Mouse (Mus musculus) embryonic facial prominence, embryonic 10.5 days (tissue): ENCODE measurements around the gene Dag1. TPM values are rescaled to one million over a fixed set of nuclear protein-coding genes. Genes with fewer than 3 reads are reported as not detected.

Experiments
- DNase-seq: peaks from one replicate; pipeline ENCODE4 v3.0.0-alpha.2; 2017; ENCODE audit warnings: low spot score
- H3K27ac ChIP-seq: fragments of 300-500 bp; sonication (generic); replicated peaks from 2 replicates; pipeline ENCODE4 v1.5.1; 2016; ENCODE audit warnings: mild to moderate bottlenecking
- H3K27me3 ChIP-seq: fragments of 300-500 bp; sonication (generic); replicated peaks from 2 replicates; pipeline ENCODE4 v1.6.1; 2016; ENCODE audit warnings: low read depth, mild to moderate bottlenecking; ENCODE audit not compliant: poor library complexity, severe bottlenecking
- H3K36me3 ChIP-seq: fragments of 300-500 bp; sonication (generic); replicated peaks from 2 replicates; pipeline ENCODE4 v1.6.1; 2016; ENCODE audit warnings: mild to moderate bottlenecking, moderate library complexity
- H3K4me1 ChIP-seq: fragments of 300-500 bp; sonication (generic); 2 replicates; pipeline ENCODE4 v1.6.1; 2016
- H3K4me3 ChIP-seq: fragments of 300-500 bp; sonication (generic); 2 replicates; pipeline ENCODE4 v1.5.1; 2016; ENCODE audit warnings: mild to moderate bottlenecking, moderate library complexity
- H3K9me3 ChIP-seq: fragments of 300-500 bp; sonication (generic); 2 replicates; pipeline ENCODE4 v1.6.1; 2016; ENCODE audit warnings: mild to moderate bottlenecking
- WGBS: fragments of 180-500 bp; shearing (Covaris S2); methylation state at CpG from one replicate; pipeline ENCODE4 v1.1.7; 2016; 5-methylcytosine and 5-hydroxymethylcytosine counted together
- polyA plus RNA-seq: library from polyadenylated mRNA; unstranded; fragments of >200 nt; fragmentation: Nextera tagmentation; extraction: Ambion mirVana; gene quantifications from 2 replicates; pipeline ENCODE4 v1.2.1, GENCODE M21; 2016

Dag1 gene
- polyA plus RNA-seq, 1 experiment from 2014 or later, result 70.1 TPM

DNA sequence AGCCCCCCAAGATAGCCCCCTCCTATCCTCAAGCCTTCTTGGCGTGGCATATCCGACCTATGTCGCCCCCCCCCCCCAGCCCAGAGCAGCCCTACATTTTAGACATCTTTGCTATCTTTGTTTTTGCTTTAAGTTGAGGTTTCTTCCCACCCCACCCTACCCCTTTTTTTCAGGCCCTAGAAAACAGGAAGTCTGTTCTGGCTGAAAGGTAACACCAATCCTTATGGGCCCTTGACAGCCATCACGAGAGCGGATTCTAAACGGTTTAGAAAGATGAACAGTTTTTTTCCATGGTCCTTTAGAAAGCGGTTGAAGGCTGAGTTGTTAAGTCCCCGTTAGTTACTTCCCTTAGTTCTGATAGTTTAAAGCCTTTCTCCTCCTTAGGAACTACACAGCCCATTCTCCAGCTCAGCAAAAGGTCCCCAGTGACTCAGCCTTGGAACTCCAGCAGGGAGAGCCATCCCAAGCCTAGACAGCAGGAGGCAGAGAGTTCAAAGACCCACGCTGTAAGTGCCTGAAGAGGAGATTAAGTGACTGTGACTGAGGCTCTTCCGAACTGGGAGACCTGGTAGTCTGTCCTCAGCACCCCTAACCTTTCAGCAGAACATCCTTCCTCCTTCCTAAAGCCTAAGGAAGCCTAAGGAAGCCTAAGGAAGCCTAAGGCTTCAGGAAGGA, 2.6 kb upstream of the Dag1 start:
- H3K27me3 ChIP-seq, result no peaks in the 10 kb centered on the region
- DNase-seq, result no peak
- H3K4me3 ChIP-seq, result no peak overlapping the region
- H3K27ac ChIP-seq, result peak overlapping the region; percentile 37; the same call in 1 of the 2 replicates
- no peaks in the 10 kb centered on the region for H3K36me3 ChIP-seq
- peaks cover 45% of the 10 kb centered on the region for H3K4me1 ChIP-seq
- no peaks in the 10 kb centered on the region for H3K9me3 ChIP-seq
- 59% methylated on average over 10 of the region's 10 CpGs for WGBS

- Histone ChIP-seq H3K36me3 (0 out of 2 replicates have a peak, but pooled peaks cover 4% of the 10 kb centered on the region), H3K4me1 (peaks cover 47% of the 10 kb centered on the region), H3K4me3 (peak overlapping the region; percentile 96), H3K27me3 (no peaks in the 10 kb centered on the region), H3K9me3 (no peaks in the 10 kb centered on the region), H3K27ac (peak overlapping the region; percentile 95)
- 10% methylated on average over 10 of the region's 10 CpGs for WGBS
- peak; percentile 24 for DNase-seq
Measured at GRCm38 (mm10) chr9:108264191-108264921, 598 bp upstream of the Dag1 start.

DNA sequence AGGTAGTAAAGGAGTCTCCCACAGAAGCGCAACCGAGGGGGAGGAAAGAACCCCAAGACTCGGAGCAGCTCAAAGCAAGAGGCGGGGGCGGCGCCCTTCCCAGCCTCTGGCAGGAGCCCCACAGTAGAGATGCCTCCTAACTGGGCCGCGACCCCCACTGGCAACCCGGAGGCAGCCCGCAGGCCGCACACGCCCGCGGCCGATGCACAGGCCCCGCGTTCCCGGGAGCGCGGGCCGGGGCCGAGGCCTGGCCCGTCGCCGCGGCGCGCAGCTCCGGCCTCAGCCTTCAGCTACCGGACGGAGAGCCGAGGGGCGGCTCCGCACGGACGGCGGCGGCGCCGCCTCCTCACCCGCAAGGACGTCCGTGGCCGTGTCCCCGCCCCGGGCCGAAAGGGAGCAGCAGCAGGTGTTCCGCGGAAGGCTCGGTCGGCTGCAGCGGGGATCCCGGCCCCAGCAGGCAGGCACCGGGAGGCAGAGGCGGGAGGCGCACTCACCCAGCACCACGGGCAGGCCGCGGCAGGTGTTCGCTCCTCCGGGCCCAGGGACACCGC, 552 bp downstream of the Dag1 start:
- Histone ChIP-seq H3K4me3 (peak overlapping the region; percentile 96), H3K27ac (peak overlapping the region; percentile 95), H3K27me3 (no peaks in the 10 kb centered on the region), H3K4me1 (peaks cover 47% of the 10 kb centered on the region), H3K36me3 (0 out of 2 replicates have a peak, but pooled peaks cover 4% of the 10 kb centered on the region), H3K9me3 (no peaks in the 10 kb centered on the region)
- WGBS, result under 1% methylated on average over 62 of the region's 62 CpGs
- DNase-seq, result no peak

DNA sequence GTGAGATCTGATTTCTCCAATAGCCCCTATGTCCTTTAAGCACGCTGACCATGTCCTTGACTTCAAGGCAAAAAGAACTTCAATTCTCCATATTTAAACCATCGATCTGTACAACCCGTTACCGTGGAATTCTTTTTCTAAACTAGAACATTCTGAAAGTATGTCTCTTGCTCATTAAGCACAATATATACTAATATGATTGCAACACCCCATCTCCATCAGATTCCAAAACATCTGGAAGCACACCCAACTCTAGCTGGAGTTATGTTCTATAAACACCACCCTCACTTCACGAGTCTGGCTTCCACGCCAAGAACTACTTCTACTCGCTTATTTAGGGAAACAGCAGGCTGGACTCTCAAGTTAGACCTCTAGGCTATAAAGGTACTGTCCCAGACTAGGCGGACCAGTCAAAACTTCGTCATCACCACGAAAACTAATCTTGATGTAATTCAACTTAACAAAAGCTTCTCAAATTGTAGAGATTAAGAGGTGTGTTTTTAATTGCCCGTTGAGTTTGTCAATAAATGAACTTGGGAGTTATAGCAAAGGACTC, 1.2 kb downstream of the Dag1 start:
- peaks cover 47% of the 10 kb centered on the region for H3K4me1 ChIP-seq
- no peaks in the 10 kb centered on the region for H3K9me3 ChIP-seq
- peak overlapping the region; percentile 95 for H3K27ac ChIP-seq
- DNase-seq, result no peak
- no peaks in the 10 kb centered on the region for H3K27me3 ChIP-seq
- WGBS, result 47% methylated on average over 11 of the region's 11 CpGs
- H3K36me3 ChIP-seq, result peaks cover 9% of the 10 kb centered on the region
- peak overlapping the region; percentile 96 for H3K4me3 ChIP-seq

- Histone ChIP-seq H3K9me3 (no peaks in the 10 kb centered on the region), H3K36me3 (peaks cover 10% of the 10 kb centered on the region), H3K27me3 (no peaks in the 10 kb centered on the region), H3K27ac (no peak overlapping the region), H3K4me1 (peaks cover 47% of the 10 kb centered on the region), H3K4me3 (peak overlapping the region; percentile 96)
- DNase-seq, result no peak
- WGBS, result 78% methylated on average over 7 of the region's 7 CpGs
Measured at GRCm38 (mm10) chr9:108261865-108262264, 1.9 kb downstream of the Dag1 start.

DNA sequence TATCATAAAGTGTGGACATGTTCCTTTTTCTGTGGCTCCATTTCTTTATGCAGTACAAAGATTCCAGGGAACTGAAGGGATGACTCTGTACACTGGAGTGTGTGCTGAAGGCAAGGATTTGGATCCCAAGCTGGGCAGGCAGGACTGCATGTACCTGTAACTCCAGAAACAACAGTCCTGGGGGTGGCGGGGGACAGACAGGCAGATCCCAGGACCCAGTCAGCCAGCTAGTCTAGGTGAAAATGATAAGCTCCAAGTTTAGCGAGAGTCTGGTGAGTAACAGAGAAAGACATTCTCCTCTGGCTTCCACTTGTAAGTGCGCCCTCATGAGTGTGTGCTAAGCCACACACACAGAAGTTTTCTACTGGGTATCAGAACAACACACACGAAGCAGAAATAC, 3.2 kb downstream of the Dag1 start:
- peaks cover 40% of the 10 kb centered on the region for H3K4me1 ChIP-seq
- no peaks in the 10 kb centered on the region for H3K27me3 ChIP-seq
- H3K9me3 ChIP-seq, result no peaks in the 10 kb centered on the region
- no peak overlapping the region for H3K27ac ChIP-seq
- 84% methylated on average over 4 of the region's 4 CpGs for WGBS
- H3K36me3 ChIP-seq, result peaks cover 10% of the 10 kb centered on the region
- H3K4me3 ChIP-seq, result no peak overlapping the region
- DNase-seq, result no peak

- Histone ChIP-seq H3K36me3 (peaks cover 45% of the 10 kb centered on the region), H3K27ac (no peak overlapping the region), H3K9me3 (no peaks in the 10 kb centered on the region), H3K4me3 (no peak overlapping the region), H3K4me1 (peaks cover 7% of the 10 kb centered on the region), H3K27me3 (no peaks in the 10 kb centered on the region)
- WGBS, result 91% methylated on average over 7 of the region's 7 CpGs
- no peak for DNase-seq
Measured at GRCm38 (mm10) chr9:108252766-108253165, 11.0 kb downstream of the Dag1 start.

- no peak for DNase-seq
- H3K36me3 ChIP-seq, result peaks cover 51% of the 10 kb centered on the region
- H3K9me3 ChIP-seq, result no peaks in the 10 kb centered on the region
- no peaks in the 10 kb centered on the region for H3K27me3 ChIP-seq
- no peak overlapping the region for H3K27ac ChIP-seq
- H3K4me1 ChIP-seq, result peaks cover 7% of the 10 kb centered on the region
- no peak overlapping the region for H3K4me3 ChIP-seq
- WGBS, result 93% methylated on average over 6 of the region's 6 CpGs
Measured at GRCm38 (mm10) chr9:108251877-108252276, 11.9 kb downstream of the Dag1 start.

GRCm38 (mm10) chr9:108248957-108249356, 14.8 kb downstream of the Dag1 start:
- Histone ChIP-seq H3K27me3 (no peaks in the 10 kb centered on the region), H3K36me3 (peaks cover 75% of the 10 kb centered on the region), H3K27ac (no peak overlapping the region), H3K9me3 (no peaks in the 10 kb centered on the region), H3K4me1 (peaks cover 7% of the 10 kb centered on the region), H3K4me3 (no peak overlapping the region)
- no peak for DNase-seq
- 37% methylated on average over 5 of the region's 5 CpGs for WGBS

DNA sequence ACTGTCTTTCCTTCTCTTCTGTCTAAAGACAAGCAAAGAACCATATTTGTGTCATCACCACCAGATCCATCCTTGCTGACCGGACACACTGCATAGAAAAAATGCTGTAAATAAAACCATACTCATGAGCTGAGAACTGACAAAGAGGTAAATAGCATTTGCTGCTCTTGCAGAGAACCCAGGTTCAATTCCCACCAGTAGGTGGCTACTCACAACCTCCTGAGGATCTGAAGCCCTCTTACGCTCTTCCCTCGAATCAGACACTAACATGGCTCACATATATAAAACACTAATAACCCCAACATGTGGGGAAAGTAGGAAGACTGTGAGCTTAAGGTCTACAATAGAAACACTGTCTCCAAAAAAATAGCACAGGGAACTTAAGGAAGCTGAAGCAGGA, 18.8 kb downstream of the Dag1 start:
- Histone ChIP-seq H3K4me1 (peaks cover 9% of the 10 kb centered on the region), H3K27me3 (no peaks in the 10 kb centered on the region), H3K36me3 (peaks cover 57% of the 10 kb centered on the region), H3K4me3 (no peak overlapping the region), H3K27ac (no peak overlapping the region), H3K9me3 (no peaks in the 10 kb centered on the region)
- 84% methylated on average over 3 of the region's 3 CpGs for WGBS
- no peak for DNase-seq

DNA sequence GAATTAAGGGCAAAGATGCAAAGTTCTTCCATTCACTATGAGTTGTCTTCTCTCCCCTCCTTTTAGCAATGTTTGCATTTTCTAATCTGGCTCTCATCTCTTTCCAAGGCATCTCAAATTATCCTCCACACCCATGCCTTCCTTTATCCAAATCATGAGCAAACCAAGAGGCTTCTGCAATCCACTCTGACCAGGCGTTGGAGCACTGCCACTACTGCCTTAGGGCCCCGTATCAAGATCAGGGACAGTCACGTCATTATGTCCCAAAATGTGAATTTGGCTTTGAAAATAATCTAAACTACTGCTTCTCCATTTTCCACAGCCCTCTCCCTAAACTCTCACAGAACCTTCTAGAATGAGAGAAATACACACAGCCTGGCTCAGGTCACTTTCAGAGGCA, 19.2 kb downstream of the Dag1 start:
- Histone ChIP-seq H3K9me3 (no peaks in the 10 kb centered on the region), H3K4me1 (peaks cover 11% of the 10 kb centered on the region), H3K27ac (no peak overlapping the region), H3K4me3 (no peak overlapping the region), H3K27me3 (no peaks in the 10 kb centered on the region), H3K36me3 (peaks cover 57% of the 10 kb centered on the region)
- 94% methylated on average over 3 of the region's 3 CpGs for WGBS
- DNase-seq, result no peak

DNA sequence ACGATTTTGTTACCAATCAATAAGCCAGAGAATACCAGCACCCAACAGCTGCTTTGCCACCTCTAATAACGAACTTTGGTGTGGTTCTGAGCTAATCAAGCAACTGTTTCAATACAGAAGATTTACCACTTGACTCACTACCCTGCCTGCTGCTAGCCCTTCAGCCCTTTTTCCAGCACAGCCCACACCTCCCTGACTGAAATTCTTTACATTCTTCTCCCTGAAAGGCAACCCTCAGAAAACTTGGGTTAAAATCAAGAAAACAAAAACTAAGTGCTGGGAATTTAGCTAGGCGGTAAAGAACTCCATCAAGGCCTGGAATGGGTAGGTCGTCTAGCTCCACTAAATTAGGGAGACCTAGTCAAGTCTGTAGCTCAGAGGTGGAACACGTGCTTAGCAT, 23.8 kb downstream of the Dag1 start:
- Histone ChIP-seq H3K4me1 (peaks cover 11% of the 10 kb centered on the region), H3K9me3 (no peaks in the 10 kb centered on the region), H3K36me3 (peaks cover 19% of the 10 kb centered on the region), H3K4me3 (no peak overlapping the region), H3K27ac (no peak overlapping the region), H3K27me3 (no peaks in the 10 kb centered on the region)
- no peak for DNase-seq
- WGBS, result 74% methylated on average over 5 of the region's 5 CpGs
